Mouse (Mus musculus) midbrain, embryonic 11.5 days (tissue): Measurements from ENCODE around the gene Lmod2. TPM values are rescaled to one million over a fixed set of nuclear protein-coding genes. Genes with fewer than 3 reads are reported as not detected.
A peak's percentile ranks its signal among the peaks of the same experiment; 100 is the strongest.

Source experiments
- ATAC-seq: fragments of 200-750 bp; cut with Nextera tagmentation; 2 replicates; pipeline ENCODE4 v1.8.0; 2017; ENCODE audit warnings: moderate TSS enrichment, moderate library complexity; ENCODE audit not compliant: low FRiP score
- DNase-seq: peaks from one replicate; pipeline ENCODE4 v3.0.0; 2015; ENCODE audit warnings: low spot score; ENCODE audit errors: missing footprints
- H3K27ac ChIP-seq: fragments of 300-500 bp; sonication (generic); 2 replicates; pipeline ENCODE4 v1.5.1; 2014; ENCODE audit warnings: low read depth, low read length
- H3K27me3 ChIP-seq: fragments of 300-500 bp; sonication (generic); 2 replicates; pipeline ENCODE4 v1.6.1; 2014; ENCODE audit warnings: mild to moderate bottlenecking, low read length, moderate library complexity, mixed read lengths; ENCODE audit not compliant: control insufficient read depth, insufficient read depth
- H3K36me3 ChIP-seq: fragments of 300-500 bp; sonication (generic); 2 replicates; pipeline ENCODE4 v1.6.1; 2014; ENCODE audit warnings: mild to moderate bottlenecking, low read length, moderate library complexity, mixed read lengths; ENCODE audit not compliant: control insufficient read depth, insufficient read depth
- H3K4me1 ChIP-seq: fragments of 300-500 bp; sonication (generic); 2 replicates; pipeline ENCODE4 v1.6.1; 2014; ENCODE audit warnings: low read length; ENCODE audit not compliant: control insufficient read depth, insufficient read depth
- H3K4me2 ChIP-seq: fragments of 300-500 bp; sonication (generic); 2 replicates; pipeline ENCODE4 v1.6.1; 2014; ENCODE audit warnings: mild to moderate bottlenecking, moderate library complexity
- H3K4me3 ChIP-seq: fragments of 300-500 bp; sonication (generic); 2 replicates; pipeline ENCODE4 v1.5.1; 2014; ENCODE audit warnings: low read depth, low read length
- H3K9ac ChIP-seq: fragments of 300-500 bp; sonication (generic); 2 replicates; pipeline ENCODE4 v1.6.1; 2014; ENCODE audit warnings: low read length
- H3K9me3 ChIP-seq: fragments of 300-500 bp; sonication (generic); 2 replicates; pipeline ENCODE4 v1.6.1; 2016; ENCODE audit warnings: low read length; ENCODE audit not compliant: control insufficient read depth
- WGBS: fragments of 180-500 bp; shearing (Covaris S2); extraction: QIAGEN DNeasy Blood & Tissue Kit; methylation state at CpG from one replicate; pipeline ENCODE4 v1.1.7; 2014; 5-methylcytosine and 5-hydroxymethylcytosine counted together
- polyA plus RNA-seq: library from polyadenylated mRNA; unstranded; fragments of >200 nt; fragmentation: Nextera tagmentation; extraction: Ambion mirVana; gene quantifications from 2 replicates; pipeline ENCODE4 v1.2.1, GENCODE M21; 2014

The Lmod2 gene
- polyA plus RNA-seq: not detected in 2 replicates

DNA sequence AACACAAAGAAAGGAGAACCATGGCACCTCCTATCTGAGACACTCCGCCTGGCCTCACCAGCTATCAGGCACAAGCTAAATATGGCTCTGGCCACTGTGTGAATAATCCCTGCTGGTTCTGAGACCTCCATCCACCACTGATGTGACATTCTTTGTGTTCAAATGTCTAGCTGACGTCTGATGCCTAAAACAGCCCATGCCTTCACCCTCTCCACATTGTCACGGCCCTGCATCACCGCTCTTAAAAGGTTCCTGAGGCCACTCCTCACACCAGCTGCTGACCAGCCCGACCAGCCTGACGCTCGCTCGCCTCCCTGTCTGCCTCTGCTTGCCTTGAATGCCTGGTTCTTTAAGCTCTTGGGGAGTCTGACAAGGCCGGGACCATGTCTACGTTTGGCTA, at the start of gene Lmod2:
Gene Lmod2 (plus strand): TSS at position 263 of the 400 bp plus-strand sequence.
- H3K36me3 ChIP-seq: no peaks in the 10 kb centered on the region
- H3K9me3 ChIP-seq: no peaks in the 10 kb centered on the region
- ATAC-seq: no peak
- no peak within 1 kb of the TSS for H3K9ac ChIP-seq
- WGBS: 50% methylated on average over 10 of the region's 10 CpGs
- no peak within 1 kb of the TSS for H3K27ac ChIP-seq
- peak; percentile 80 for DNase-seq
- H3K4me1 ChIP-seq: no peaks in the 10 kb centered on the region
- H3K27me3 ChIP-seq: no peaks in the 10 kb centered on the region
- no peak within 1 kb of the TSS for H3K4me2 ChIP-seq
- no peak within 1 kb of the TSS for H3K4me3 ChIP-seq

DNA sequence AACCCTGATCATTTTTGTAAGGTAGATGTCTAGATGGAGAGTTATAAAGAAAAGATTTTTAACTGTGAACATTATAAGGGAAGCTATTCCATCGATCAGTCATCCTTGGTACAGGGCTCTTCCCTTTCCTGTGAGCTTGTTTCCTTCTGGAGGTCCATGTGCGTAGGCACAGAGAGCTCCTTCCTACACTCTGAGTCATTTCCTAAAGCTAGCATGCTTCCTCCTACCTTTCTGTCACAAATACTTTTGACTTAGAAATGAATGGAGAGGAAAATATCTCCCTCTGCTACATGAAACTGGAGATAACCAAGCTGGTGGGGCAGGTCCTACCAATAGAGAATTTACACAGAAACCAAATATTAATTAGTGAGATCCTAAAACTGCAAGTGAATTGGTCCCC, 47.8 kb upstream of the Lmod2 start:
- H3K9me3 ChIP-seq: no peaks in the 10 kb centered on the region
- no peaks in the 10 kb centered on the region for H3K36me3 ChIP-seq
- H3K4me2 ChIP-seq: no peak overlapping the region
- no peaks in the 10 kb centered on the region for H3K27me3 ChIP-seq
- no peak overlapping the region for H3K27ac ChIP-seq
- WGBS: 86% methylated on average over 2 of the region's 2 CpGs
- H3K4me1 ChIP-seq: no peaks in the 10 kb centered on the region
- ATAC-seq (no peak), DNase-seq (no peak)
- no peak overlapping the region for H3K9ac ChIP-seq
- H3K4me3 ChIP-seq: no peak overlapping the region

DNA sequence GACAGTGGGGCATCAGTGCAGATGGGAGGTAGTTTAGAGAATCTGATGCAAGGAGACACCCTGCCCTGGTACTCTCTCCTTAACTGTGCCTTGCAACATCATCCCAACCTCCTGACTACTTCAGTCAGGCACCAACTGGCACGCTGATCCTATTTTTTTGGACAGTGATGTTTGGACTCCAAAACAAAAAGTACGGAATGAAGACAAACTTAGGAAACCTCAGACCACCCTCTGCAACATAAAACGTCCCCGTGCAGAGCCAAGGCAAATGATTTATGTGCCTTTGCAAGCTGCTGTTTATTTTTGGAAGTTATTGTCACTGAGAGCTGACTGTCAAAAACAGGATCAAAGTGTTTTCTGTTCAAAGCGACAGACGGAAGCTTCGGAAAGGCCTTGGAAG, 45.5 kb upstream of the Lmod2 start:
- Histone ChIP-seq H3K27ac (no peak overlapping the region), H3K4me1 (no peaks in the 10 kb centered on the region), H3K4me2 (no peak overlapping the region), H3K9me3 (no peaks in the 10 kb centered on the region), H3K27me3 (no peaks in the 10 kb centered on the region), H3K36me3 (no peaks in the 10 kb centered on the region), H3K9ac (no peak overlapping the region), H3K4me3 (no peak overlapping the region)
- no peak for ATAC-seq
- 82% methylated on average over 7 of the region's 7 CpGs for WGBS
- no peak for DNase-seq

DNA sequence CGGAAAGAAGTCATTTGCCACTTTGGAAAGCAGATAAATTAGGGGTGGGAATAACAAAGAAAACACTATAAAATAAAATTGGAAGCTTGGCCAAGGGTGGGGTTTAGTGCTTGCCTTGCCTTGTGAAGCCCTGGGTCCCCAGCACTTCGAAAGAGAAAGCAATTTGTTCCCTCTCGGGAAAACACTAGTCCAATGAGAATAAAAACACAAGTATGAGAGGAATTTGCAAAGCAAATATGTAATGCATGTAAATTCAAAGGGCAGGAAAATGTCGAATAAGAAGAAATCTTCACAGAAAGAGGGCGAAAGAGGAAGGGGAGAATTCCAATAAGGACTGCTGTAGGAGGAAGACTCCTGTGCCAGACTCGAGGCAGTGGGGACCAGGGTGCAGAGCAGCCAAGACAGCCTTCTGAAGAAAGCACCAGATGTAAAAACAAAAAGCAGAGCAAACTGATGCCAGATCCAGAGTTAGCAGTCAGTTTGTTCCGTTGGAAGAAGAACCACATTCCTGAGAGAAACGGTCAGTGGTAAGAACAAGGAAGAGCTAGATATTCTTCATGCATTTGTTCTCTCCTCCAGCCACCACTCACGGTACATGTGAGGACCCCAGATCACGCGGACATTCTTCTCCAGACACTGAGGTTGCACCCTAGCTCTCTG, 43.0 kb upstream of the Lmod2 start:
- Histone ChIP-seq H3K9me3 (no peaks in the 10 kb centered on the region), H3K4me3 (no peak overlapping the region), H3K36me3 (no peaks in the 10 kb centered on the region), H3K27me3 (no peaks in the 10 kb centered on the region), H3K27ac (no peak overlapping the region), H3K9ac (no peak overlapping the region), H3K4me1 (no peaks in the 10 kb centered on the region), H3K4me2 (no peak overlapping the region)
- no peak for ATAC-seq
- DNase-seq: no peak
- 78% methylated on average over 11 of the region's 11 CpGs for WGBS

DNA sequence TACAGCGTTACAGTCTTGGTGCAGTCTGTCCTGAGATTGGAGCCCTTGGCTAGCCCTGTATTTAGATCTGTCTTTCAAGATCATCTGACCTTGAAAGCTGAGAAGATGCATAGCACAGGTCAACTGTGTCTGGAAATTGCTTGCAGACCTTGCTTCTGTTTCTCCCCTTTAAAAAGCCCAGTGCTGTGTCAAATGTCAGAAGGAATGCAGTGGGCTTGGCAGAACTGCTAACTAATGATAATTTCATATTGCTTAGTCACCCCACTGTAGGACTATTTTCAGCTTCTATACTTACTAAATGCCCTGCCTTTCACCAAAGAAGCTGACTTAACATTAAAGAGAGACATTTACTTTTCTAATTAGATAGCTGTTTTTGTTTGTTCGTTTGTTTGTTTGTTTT, 42.1 kb upstream of the Lmod2 start:
- 81% methylated on average over 2 of the region's 2 CpGs for WGBS
- no peaks in the 10 kb centered on the region for H3K36me3 ChIP-seq
- no peaks in the 10 kb centered on the region for H3K27me3 ChIP-seq
- H3K4me3 ChIP-seq: no peak overlapping the region
- DNase-seq: no peak
- ATAC-seq: no peak
- no peak overlapping the region for H3K4me2 ChIP-seq
- no peaks in the 10 kb centered on the region for H3K4me1 ChIP-seq
- H3K9ac ChIP-seq: no peak overlapping the region
- no peak overlapping the region for H3K27ac ChIP-seq
- no peaks in the 10 kb centered on the region for H3K9me3 ChIP-seq

DNA sequence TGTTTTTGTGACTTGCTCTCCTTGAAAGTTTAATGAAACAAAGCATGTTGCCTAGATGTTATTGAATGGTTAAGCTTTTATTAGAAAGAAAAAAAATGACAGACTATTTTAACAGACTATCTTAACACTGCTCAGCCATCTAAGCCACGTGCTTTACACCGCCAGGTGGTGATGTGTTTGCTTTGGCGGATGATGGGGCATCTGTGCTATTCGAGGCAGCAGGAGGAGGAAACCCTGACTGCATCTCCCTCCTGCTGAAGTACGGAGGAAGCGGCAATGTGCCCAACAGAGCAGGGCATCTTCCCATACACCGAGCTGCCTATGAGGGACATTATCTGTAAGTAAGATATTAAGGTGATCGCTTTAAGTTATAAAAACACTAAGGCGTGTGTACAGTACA, 33.5 kb upstream of the Lmod2 start:
- no peak overlapping the region for H3K27ac ChIP-seq
- DNase-seq (no peak), ATAC-seq (no peak)
- H3K4me3 ChIP-seq: no peak overlapping the region
- H3K9me3 ChIP-seq: no peaks in the 10 kb centered on the region
- 76% methylated on average over 9 of the region's 9 CpGs for WGBS
- H3K27me3 ChIP-seq: no peaks in the 10 kb centered on the region
- H3K9ac ChIP-seq: no peak overlapping the region
- no peaks in the 10 kb centered on the region for H3K4me1 ChIP-seq
- no peaks in the 10 kb centered on the region for H3K36me3 ChIP-seq
- no peak overlapping the region for H3K4me2 ChIP-seq

DNA sequence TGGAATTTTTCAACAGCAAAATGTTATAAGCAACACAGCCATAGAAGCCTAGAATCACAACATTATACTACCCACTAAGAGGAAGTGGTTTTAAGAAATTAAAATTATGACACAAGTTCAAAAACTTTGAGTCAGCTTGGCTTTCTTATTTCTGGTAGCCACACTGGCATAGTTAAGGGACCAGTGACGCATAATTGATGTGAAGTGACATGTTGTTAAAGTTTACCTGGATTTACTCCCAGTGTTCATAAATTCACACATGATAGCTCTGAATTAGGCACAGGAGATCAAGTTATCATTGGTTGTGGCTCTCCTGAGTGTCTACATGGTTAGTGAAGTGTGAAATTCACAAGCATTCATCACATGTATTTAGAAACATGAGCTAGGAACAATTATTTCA, 32.7 kb upstream of the Lmod2 start:
- DNase-seq: no peak
- Histone ChIP-seq H3K36me3 (no peaks in the 10 kb centered on the region), H3K9me3 (no peaks in the 10 kb centered on the region), H3K4me1 (no peaks in the 10 kb centered on the region), H3K4me2 (no peak overlapping the region), H3K4me3 (no peak overlapping the region), H3K9ac (no peak overlapping the region), H3K27me3 (no peaks in the 10 kb centered on the region), H3K27ac (no peak overlapping the region)
- ATAC-seq: no peak
- WGBS: 97% methylated on average over 1 of the region's 1 CpGs

DNA sequence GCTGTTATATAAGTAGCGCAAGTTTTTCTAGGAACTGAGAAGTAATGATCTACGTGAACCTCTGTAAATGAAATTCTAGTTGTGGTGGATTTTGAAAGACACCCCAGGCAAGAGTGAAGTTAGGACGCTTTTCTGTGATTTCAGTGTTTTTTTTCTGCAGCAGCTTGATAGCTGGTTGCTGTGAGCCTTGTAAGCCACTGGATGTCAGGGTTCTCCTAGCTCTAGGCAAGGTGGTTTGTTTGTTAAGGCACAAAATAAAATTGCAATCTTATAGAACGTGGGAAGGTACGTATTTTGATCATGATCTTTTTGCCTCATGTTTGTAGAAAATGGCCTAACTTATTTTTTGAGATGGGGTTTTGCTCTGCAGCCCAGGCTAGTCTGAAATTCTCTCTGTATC, 28.6 kb upstream of the Lmod2 start:
- H3K9me3 ChIP-seq: no peaks in the 10 kb centered on the region
- no peak overlapping the region for H3K4me3 ChIP-seq
- H3K27me3 ChIP-seq: no peaks in the 10 kb centered on the region
- no peak overlapping the region for H3K27ac ChIP-seq
- ATAC-seq (no peak), DNase-seq (no peak)
- no peak overlapping the region for H3K9ac ChIP-seq
- H3K36me3 ChIP-seq: no peaks in the 10 kb centered on the region
- 89% methylated on average over 5 of the region's 5 CpGs for WGBS
- H3K4me1 ChIP-seq: no peaks in the 10 kb centered on the region
- no peak overlapping the region for H3K4me2 ChIP-seq

DNA sequence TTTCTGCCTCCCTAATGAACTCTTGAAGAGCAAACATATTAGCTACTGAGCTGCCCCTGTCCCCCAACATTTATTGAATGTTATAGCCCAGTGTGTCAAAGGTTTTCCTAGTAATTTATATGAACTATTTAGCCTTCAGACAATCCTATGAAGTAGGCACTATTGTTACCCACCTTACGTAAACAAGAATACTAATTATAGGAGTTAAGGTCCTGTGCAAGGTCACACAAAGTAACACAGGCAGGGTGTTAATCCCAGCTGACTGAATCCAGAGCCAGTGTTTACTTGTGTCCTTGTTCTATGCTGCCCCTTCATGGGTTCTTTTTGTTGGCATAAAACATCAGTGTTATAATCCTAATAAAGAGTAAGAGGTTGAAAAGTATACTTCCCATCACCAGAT, 27.9 kb upstream of the Lmod2 start:
- H3K9me3 ChIP-seq: no peaks in the 10 kb centered on the region
- WGBS: 93% methylated on average over 1 of the region's 1 CpGs
- no peaks in the 10 kb centered on the region for H3K36me3 ChIP-seq
- no peak overlapping the region for H3K4me3 ChIP-seq
- no peaks in the 10 kb centered on the region for H3K27me3 ChIP-seq
- no peak overlapping the region for H3K4me2 ChIP-seq
- H3K27ac ChIP-seq: no peak overlapping the region
- no peak overlapping the region for H3K9ac ChIP-seq
- ATAC-seq (no peak), DNase-seq (no peak)
- no peaks in the 10 kb centered on the region for H3K4me1 ChIP-seq
